Mouse (Mus musculus) adrenal gland, adult (tissue): ENCODE measurements at regions not wholly inside any gene's neighbourhood (a gene's known extent, or its start where the extent isn't known, plus 50 kb on each side); places are given as distances from the start of the nearest gene placed in this dataset.

Experiments used
- DNase-seq, 2 experiments: peaks; one replicate each; pipeline ENCODE4 v3.0.0; 2022 to 2023; ENCODE audit warnings: low spot score in 1 of 2; ENCODE audit not compliant: inconsistent age in 2 of 2

DNA sequence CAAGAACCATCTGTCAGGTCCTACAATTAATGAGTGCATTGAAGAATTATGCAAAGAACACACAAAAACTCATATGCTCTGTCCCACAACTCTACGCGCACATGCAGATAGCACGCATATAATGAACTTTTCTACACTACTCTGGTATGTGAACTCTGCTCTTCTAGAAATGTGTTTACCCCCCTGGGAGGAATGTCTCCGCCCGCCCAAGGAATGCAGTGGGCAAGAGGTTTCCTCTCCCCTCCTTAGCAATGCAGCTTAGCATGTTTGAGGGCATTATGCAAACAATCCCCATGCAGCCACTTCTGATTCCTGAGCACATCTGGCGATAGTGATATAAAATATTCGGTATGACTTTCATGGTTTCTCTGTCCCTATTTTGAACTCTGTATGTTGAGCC lies 59.0 kb upstream of the Tgfbr2 start:
- no peak for DNase-seq

- no peak for DNase-seq
These were observed 57.2 kb upstream of the Tgfbr2 start for GRCm38 (mm10) chr9:116232386-116232785.

DNA sequence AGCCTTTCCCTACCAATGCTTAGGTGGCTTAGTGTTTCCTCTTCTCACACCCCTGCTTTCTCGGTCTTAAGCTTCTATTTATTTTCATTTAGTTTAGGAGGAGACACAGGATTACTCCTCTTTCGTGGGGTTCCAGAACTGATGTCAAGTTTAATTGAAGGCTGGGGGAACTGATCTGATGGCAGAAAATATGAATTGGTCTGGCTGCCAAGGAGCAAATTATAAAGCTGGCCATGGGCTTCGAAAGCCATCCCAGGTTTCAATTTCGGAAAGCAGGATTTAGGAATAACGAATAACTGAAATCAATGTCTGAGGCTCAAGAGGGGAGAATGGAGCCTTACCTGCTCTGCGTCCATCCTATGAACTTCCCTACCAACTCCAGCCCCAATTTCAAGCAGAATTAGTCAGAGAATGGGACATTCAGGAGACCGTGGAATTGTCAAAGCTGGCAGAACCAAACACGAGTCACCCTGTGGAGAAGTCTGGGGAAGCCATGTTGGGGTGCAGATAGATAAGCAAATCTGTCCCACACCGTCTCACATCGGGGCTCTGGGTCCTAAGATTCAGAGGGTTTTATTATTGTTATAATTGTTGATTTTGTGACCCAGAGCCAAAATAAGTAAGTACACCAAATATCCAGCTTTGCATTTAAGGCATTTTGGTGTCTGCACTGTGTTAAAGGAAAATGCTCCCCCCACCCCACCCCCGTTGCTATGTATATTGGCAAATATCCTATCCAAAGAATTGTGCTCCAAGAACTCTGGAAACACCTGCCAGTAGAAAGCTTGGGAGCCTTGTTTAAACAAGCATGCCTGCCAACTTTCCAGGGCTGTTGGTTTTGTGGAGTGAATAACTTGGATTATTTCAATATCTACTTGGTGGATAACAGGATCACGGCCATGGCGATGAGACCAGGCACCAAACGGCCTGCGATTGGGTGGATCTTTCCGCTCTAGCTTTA lies 56.5 kb upstream of the Tgfbr2 start:
- no peak for DNase-seq

DNA sequence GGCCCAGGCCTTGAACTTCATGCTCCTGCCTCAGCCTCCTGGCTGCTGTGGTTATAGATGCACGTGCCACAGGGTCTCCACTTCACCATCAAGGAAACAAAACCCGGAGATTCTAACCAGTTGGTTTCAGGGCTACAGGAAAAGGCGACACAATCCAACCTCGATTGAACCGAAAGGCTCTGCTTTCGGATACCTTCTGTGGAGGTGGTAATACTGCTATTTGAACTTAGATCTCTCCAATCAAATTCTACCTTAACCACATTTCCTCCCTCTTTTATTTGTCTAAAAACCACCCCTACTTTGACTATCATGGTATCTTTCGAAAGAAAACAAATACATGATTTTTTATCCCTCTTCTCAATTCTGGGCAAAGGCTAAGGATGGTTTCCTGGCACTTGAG lies 55.2 kb upstream of the Tgfbr2 start:
- DNase-seq = no peak

GRCm38 (mm10) chr9:116228443-116228842 lies 53.3 kb upstream of the Tgfbr2 start:
- DNase-seq = peak; percentile 36 to 62

- peak; percentile 43 to 65 for DNase-seq
These were observed 52.6 kb upstream of the Tgfbr2 start for GRCm38 (mm10) chr9:116227738-116228137.
